Mouse (Mus musculus) heart, embryonic 13.5 days (tissue): ENCODE measurements around the gene Gtf2ird1. TPM values are rescaled to one million over a fixed set of nuclear protein-coding genes. Genes with fewer than 3 reads are reported as not detected.
A peak's percentile ranks its signal among the peaks of the same experiment; 100 is the strongest.
"Not testable (repeated sequence)": the region's sequence is repeated elsewhere in the genome, so short reads cannot be mapped to it uniquely, and the experiment has no call there.

Experiments used
- ATAC-seq: fragments of 200-750 bp; cut with Nextera tagmentation; 2 replicates; pipeline ENCODE4 v1.8.0; 2017; ENCODE audit warnings: moderate TSS enrichment; ENCODE audit not compliant: insufficient number of reproducible peaks, low FRiP score, low TSS enrichment; ENCODE audit errors: extremely low read depth
- H3K27ac ChIP-seq: fragments of 300-500 bp; sonication (generic); replicated peaks from 2 replicates; pipeline ENCODE4 v1.5.1; 2015; ENCODE audit warnings: moderate library complexity, mild to moderate bottlenecking, inconsistent platforms
- H3K27me3 ChIP-seq: fragments of 300-500 bp; sonication (generic); replicated peaks from 2 replicates; pipeline ENCODE4 v1.6.1; 2015; ENCODE audit warnings: mild to moderate bottlenecking, inconsistent platforms
- H3K36me3 ChIP-seq: fragments of 300-500 bp; sonication (generic); 2 replicates; pipeline ENCODE4 v1.6.1; 2015; ENCODE audit warnings: mild to moderate bottlenecking, inconsistent platforms
- H3K4me1 ChIP-seq: fragments of 300-500 bp; sonication (generic); 2 replicates; pipeline ENCODE4 v1.6.1; 2015; ENCODE audit warnings: inconsistent platforms
- H3K4me2 ChIP-seq: fragments of 300-500 bp; sonication (generic); 2 replicates; pipeline ENCODE4 v1.6.1; 2015; ENCODE audit warnings: inconsistent platforms, mild to moderate bottlenecking, moderate library complexity
- H3K4me3 ChIP-seq: fragments of 300-500 bp; sonication (generic); 2 replicates; pipeline ENCODE4 v1.5.1; 2015; ENCODE audit warnings: moderate library complexity, mild to moderate bottlenecking, inconsistent platforms
- H3K9ac ChIP-seq: fragments of 300-500 bp; sonication (generic); 2 replicates; pipeline ENCODE4 v1.6.1; 2015; ENCODE audit warnings: inconsistent platforms, mild to moderate bottlenecking, moderate library complexity
- H3K9me3 ChIP-seq: fragments of 300-500 bp; sonication (generic); 2 replicates; pipeline ENCODE4 v1.6.1; 2016; ENCODE audit warnings: inconsistent platforms
- WGBS: fragments of 180-500 bp; shearing (Covaris S2); methylation state at CpG from one replicate; pipeline ENCODE4 v1.1.7; 2015; ENCODE audit warnings: mixed read lengths; 5-methylcytosine and 5-hydroxymethylcytosine counted together
- polyA plus RNA-seq: library from polyadenylated mRNA; unstranded; fragments of >200 nt; fragmentation: Nextera tagmentation; extraction: Ambion mirVana; gene quantifications from 2 replicates; pipeline ENCODE4 v1.2.1, GENCODE M21; 2015

Gtf2ird1 gene
- polyA plus RNA-seq, 1 experiment from 2014 or later, result 53.4 TPM

DNA sequence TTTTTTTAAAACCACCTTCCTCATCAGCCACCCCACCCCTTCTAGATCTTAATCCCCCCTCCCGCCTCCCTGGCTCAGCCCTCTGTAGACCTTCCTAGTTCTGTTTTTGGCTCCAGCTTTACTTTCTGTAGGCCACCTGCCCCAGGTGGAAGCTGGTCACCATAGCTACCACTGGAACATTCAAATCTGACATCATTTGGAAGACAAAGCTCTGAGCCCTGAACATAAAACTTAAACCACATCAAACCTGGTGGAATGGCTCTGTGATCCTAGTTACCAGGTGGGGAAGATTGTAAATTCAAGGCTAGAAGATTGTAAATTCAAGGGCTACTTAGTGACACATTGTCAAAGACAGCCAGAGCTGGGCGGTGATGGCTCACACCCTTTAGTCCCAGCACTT is 85.7 kb downstream of the Gtf2ird1 start:
- Histone ChIP-seq H3K27me3 (no peaks in the 10 kb centered on the region), H3K4me1 (no peaks in the 10 kb centered on the region), H3K9me3 (no peaks in the 10 kb centered on the region), H3K36me3 (peaks cover 82% of the 10 kb centered on the region), H3K4me3 (no peak overlapping the region), H3K4me2 (no peak overlapping the region), H3K9ac (no peak overlapping the region), H3K27ac (no peak overlapping the region)
- ATAC-seq, result no peak
- 84% methylated on average over 2 of the region's 2 CpGs for WGBS

DNA sequence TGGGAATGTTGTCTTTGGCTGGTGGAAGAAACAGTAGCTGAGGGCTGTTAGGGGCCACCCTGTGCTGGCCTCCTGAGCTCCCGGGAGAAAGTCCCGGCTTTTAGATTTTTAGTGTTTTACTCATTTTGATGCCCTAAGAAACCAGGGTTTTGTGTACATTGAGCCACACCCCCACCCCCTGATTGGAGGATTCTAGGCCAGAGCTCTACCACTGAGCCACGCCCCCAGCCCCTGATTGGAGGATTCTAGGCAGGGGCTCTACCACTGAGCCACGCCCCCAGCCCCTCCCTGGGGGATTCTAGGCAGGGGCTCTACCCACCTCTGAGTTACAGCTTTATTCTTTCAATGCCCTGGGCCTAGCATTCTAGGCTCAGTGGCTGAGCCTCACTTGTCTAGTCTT is 97.4 kb downstream of the Gtf2ird1 start:
- 90% methylated on average over 4 of the region's 4 CpGs for WGBS
- H3K36me3 ChIP-seq, result peaks cover 68% of the 10 kb centered on the region

DNA sequence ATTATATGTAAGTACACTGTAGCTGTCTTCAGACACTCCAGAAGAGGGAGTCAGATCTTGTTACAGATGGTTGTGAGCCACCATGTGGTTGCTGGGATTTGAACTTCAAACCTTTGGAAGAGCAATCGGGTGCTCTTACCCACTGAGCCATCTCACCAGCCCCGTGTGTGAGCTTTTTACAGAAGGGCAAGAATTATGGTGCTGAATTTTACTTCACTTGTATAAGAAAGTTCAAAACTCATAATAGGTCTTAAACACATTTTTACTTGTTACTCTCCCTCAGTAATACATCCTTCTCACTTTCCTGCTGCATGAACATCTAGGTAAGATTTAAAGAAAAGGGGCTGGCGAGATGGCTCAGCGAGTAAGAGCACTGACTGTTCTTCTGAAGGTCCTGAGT is 101.1 kb downstream of the Gtf2ird1 start:
- Histone ChIP-seq H3K36me3 (peaks cover 39% of the 10 kb centered on the region), H3K4me1 (peaks cover 18% of the 10 kb centered on the region)
- ATAC-seq, H3K27ac ChIP-seq, H3K4me3 ChIP-seq, H3K27me3 ChIP-seq, H3K9me3 ChIP-seq, H3K4me2 ChIP-seq, H3K9ac ChIP-seq: not testable (repeated sequence)
- 77% methylated on average over 4 of the region's 4 CpGs for WGBS

More for the DNA sequence above, 97.4 kb downstream of the Gtf2ird1 start:
- Histone ChIP-seq H3K27me3 (no peaks in the 10 kb centered on the region), H3K9me3 (no peaks in the 10 kb centered on the region), H3K4me1 (no peaks in the 10 kb centered on the region; the same call in 1 of the 2 replicates), H3K9ac (no peak overlapping the region), H3K4me3 (no peak overlapping the region), H3K4me2 (no peak overlapping the region), H3K27ac (no peak overlapping the region)
- ATAC-seq, result no peak

DNA sequence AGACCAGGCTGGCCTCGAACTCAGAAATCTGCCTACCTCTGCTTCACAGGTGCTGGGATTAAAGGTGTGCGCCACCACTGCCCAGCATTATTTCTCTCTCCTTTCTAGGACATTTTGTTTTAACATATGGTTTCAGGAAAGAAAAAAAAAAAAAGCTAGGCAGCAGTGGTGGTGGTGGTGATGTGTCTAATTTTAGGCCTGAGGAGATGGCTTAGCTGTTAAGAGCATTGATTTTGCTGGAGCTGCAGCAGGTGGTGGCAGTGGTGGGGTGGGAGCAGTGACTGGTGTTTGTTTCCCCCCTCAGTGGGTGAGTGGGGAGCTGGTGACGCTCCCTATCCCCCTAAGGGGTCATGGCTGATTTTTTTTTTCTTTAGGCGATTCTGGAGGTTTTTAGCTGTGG is 103.4 kb downstream of the Gtf2ird1 start:
- Histone ChIP-seq H3K36me3 (peaks cover 16% of the 10 kb centered on the region), H3K27ac (peak overlapping the region; percentile 49; the same call in 1 of the 2 replicates), H3K9me3 (no peaks in the 10 kb centered on the region), H3K9ac (no peak overlapping the region), H3K27me3 (no peaks in the 10 kb centered on the region), H3K4me3 (no peak overlapping the region), H3K4me1 (peaks cover 18% of the 10 kb centered on the region), H3K4me2 (no peak overlapping the region)
- WGBS, result 58% methylated on average over 4 of the region's 4 CpGs
- no peak for ATAC-seq

DNA sequence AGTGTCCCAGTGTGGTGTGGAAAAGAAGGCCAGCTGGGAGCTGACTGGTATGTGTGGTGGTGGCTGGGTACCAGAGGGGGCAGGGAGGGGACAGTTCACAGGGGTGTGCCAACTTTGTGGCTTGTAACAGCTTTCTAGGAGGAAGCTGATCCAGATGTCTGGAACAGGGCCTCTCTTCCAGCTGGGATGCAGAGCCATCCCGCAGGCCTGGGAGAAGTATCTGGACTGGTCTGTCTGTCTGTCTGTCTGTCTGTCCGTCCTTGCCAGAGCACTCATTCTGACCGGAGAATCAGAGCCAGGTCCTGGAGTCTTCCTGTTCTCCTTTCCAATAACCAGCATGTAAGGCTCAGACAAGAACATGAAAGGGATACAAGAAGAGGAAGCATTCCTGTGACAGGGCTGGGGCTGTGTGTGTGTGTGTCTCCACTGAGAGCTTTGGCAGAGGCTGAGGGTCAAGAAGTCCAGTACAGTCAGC is 104.0 kb downstream of the Gtf2ird1 start:
- peaks cover 11% of the 10 kb centered on the region for H3K36me3 ChIP-seq
- WGBS, result 46% methylated on average over 3 of the region's 3 CpGs
- no peaks in the 10 kb centered on the region for H3K27me3 ChIP-seq
- ATAC-seq, result no peak
- H3K4me1 ChIP-seq, result peaks cover 18% of the 10 kb centered on the region
- peak overlapping the region; percentile 49 for H3K27ac ChIP-seq
- no peaks in the 10 kb centered on the region for H3K9me3 ChIP-seq
- H3K4me3 ChIP-seq, result no peak overlapping the region
- H3K9ac ChIP-seq, result 0 out of 2 replicates have a peak overlapping the region, but pooled peaks have one; percentile 9
- H3K4me2 ChIP-seq, result no peak overlapping the region

DNA sequence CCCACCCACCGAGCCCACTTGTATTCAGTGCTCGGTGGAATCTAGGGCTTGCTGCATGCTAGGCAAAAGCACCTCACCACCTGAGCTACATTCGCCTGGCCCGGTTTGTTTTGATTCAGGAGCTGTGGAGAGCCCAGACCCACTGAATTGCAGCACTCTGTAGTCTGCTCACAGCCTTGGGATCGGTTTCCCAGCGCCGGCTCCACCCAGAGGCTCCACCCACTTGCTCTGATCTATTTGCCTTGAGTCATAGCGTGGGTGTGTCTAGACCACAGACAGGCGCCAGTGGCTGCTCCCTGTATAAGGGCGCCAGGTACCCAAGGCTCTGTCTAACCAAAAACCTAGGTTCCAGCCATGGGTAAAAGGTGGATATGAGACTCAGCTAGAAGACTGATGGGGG is 105.9 kb downstream of the Gtf2ird1 start:
- no peaks in the 10 kb centered on the region for H3K9me3 ChIP-seq
- H3K27ac ChIP-seq, result no peak overlapping the region
- peaks cover 18% of the 10 kb centered on the region for H3K4me1 ChIP-seq
- no peak overlapping the region for H3K9ac ChIP-seq
- H3K36me3 ChIP-seq, result no peaks in the 10 kb centered on the region
- 8% methylated on average over 10 of the region's 10 CpGs for WGBS
- no peaks in the 10 kb centered on the region for H3K27me3 ChIP-seq
- peak overlapping the region; percentile 46 for H3K4me2 ChIP-seq
- ATAC-seq, result no peak
- H3K4me3 ChIP-seq, result 0 out of 2 replicates have a peak overlapping the region, but pooled peaks have one; percentile 14

DNA sequence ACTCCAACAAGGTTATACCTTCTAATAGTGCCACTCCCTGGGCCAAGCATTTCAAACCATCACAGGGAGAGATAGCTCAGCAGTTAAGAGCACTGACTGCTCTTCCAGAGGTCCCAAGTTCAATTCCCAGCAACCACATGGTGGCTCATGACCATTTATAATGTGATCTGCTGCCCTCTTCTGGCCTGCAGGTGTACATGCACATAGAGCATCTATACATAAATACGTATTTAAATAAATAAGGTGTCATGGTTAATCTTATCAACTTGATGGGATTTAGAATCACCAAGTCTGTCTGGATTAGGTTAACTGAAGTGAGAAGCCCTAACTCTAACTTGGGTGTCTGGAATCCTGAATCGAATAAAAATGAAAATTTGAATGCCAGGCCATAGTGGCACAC is 109.5 kb downstream of the Gtf2ird1 start:
- H3K27ac ChIP-seq, result no peak overlapping the region
- no peaks in the 10 kb centered on the region for H3K27me3 ChIP-seq
- H3K4me2 ChIP-seq, result no peak overlapping the region
- H3K9me3 ChIP-seq, result no peaks in the 10 kb centered on the region
- peaks cover 5% of the 10 kb centered on the region for H3K4me1 ChIP-seq
- ATAC-seq, result no peak
- H3K36me3 ChIP-seq, result no peaks in the 10 kb centered on the region
- H3K4me3 ChIP-seq, result no peak overlapping the region
- 72% methylated on average over 2 of the region's 2 CpGs for WGBS
- H3K9ac ChIP-seq, result no peak overlapping the region

DNA sequence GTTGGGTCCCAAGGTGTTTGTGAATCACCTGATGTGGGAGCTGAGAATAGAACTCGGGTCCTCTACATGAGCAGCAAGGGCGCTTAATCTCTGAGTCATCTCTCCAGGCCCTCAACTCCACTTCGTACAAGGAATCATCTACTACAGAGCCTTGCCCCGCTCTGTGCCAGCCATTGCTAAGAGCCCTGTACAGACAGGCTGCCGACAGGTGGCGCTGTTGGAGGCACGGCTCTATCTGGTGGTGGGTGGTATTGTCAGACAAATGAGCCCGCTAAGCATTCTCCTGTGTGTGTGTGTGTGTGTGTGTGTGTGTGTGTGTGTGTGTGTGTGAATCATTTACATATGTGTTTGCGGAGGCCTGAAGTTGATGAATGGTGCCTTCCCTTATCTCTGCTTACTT is 111.1 kb downstream of the Gtf2ird1 start:
- no peak overlapping the region for H3K4me3 ChIP-seq
- 72% methylated on average over 9 of the region's 9 CpGs for WGBS

DNA sequence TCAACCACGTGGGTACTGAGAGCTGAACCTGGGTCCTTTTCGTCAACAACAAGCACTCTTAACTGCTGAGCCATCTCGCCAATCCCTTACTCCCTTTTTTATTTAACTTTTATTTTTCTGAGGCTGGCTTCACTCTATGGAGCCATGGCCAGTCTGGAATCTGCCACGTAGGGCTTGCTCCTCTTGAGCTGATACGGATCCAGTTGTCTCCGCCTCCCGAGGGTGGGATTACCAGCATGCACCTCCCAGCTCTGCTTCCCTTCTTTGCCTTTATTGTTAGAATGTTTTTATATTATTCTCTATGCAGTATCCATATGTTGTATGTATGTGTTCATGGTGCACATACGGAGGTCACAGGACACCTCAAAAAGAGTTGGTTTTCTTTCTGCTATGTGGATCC is 112.4 kb downstream of the Gtf2ird1 start:
- H3K4me2 ChIP-seq, result no peak overlapping the region
- 0 out of 2 replicates have a peak, but pooled peaks cover 4% of the 10 kb centered on the region for H3K4me1 ChIP-seq
- H3K27me3 ChIP-seq, result no peaks in the 10 kb centered on the region
- no peak overlapping the region for H3K9ac ChIP-seq
- H3K36me3 ChIP-seq, result no peaks in the 10 kb centered on the region
- H3K27ac ChIP-seq, result no peak overlapping the region
- H3K9me3 ChIP-seq, result no peaks in the 10 kb centered on the region
- no peak overlapping the region for H3K4me3 ChIP-seq
- 73% methylated on average over 8 of the region's 8 CpGs for WGBS
- no peak for ATAC-seq

More for the DNA sequence above, 111.1 kb downstream of the Gtf2ird1 start:
- no peaks in the 10 kb centered on the region for H3K9me3 ChIP-seq
- no peak overlapping the region for H3K9ac ChIP-seq
- peaks cover under 1% of the 10 kb centered on the region for H3K4me1 ChIP-seq
- ATAC-seq, result no peak
- no peaks in the 10 kb centered on the region for H3K36me3 ChIP-seq
- H3K27me3 ChIP-seq, result no peaks in the 10 kb centered on the region
- no peak overlapping the region for H3K4me2 ChIP-seq
- no peak overlapping the region for H3K27ac ChIP-seq

DNA sequence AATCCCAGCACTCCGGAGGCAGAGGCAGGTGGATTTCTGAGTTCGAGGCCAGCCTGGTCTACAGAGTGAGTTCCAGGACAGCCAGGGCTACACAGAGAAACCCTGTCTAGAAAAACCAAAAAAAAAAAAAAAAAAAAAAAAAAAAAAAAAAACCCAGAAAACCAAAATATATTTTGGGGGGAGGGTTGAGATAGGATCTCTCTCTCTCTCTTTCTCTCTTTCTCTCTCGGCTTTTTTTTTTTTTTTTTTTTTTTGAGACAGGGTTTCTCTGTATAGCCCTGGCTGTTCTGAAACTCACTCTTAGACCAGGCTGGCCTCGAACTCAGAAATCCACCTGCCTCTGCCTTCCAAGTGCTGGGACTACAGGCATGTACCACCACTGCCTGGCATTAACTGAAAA is 113.0 kb downstream of the Gtf2ird1 start:
- H3K27me3 ChIP-seq, H3K27ac ChIP-seq, H3K36me3 ChIP-seq, H3K9ac ChIP-seq, H3K4me3 ChIP-seq, H3K4me2 ChIP-seq, H3K4me1 ChIP-seq, H3K9me3 ChIP-seq, ATAC-seq: not testable (repeated sequence)
- 83% methylated on average over 3 of the region's 4 CpGs for WGBS

DNA sequence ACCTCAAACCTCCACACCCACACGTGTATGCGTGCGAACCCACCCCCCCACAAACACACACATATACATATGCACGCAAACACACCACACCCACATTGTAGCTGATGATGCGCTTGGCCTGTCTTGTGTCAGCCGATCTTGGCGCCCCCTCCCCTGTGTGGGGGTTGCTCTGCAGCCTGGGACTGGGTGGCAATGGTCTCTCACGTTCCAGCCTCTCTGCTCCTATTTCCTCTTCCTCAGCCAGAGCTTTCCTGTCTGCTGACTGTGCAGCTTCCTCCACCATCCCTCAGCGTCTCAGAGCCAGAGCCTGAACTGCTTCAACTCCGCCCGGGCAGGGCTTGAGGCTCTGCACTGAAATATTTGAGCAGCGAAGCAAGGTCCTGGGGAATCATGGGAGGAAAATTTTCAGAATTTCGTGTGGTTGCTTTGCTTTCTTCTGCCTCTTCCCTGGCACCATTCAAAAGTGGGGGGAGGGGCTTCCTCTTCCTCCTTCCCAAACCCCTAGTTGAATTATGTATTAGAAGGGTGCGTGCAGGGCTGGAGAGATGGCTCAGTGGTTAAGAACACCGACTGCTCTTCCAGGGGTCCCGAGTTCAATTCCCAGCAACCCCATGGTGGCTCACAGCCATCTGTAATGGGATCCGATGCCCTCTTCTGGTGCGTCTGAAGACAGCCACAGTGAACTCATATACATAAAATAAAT is 113.9 kb downstream of the Gtf2ird1 start:
- peak overlapping the region; percentile 13; the same call in 1 of the 2 replicates for H3K27ac ChIP-seq
- ATAC-seq, result peak; percentile 31; the same call in 1 of the 2 replicates
- no peak overlapping the region for H3K4me3 ChIP-seq
- H3K27me3 ChIP-seq, result no peaks in the 10 kb centered on the region
- no peaks in the 10 kb centered on the region for H3K36me3 ChIP-seq
- peak overlapping the region; percentile 10; the same call in 1 of the 2 replicates for H3K4me2 ChIP-seq
- no peaks in the 10 kb centered on the region for H3K9me3 ChIP-seq
- no peak overlapping the region for H3K9ac ChIP-seq
- WGBS, result 64% methylated on average over 18 of the region's 18 CpGs
- H3K4me1 ChIP-seq, result 0 out of 2 replicates have a peak, but pooled peaks cover 4% of the 10 kb centered on the region

DNA sequence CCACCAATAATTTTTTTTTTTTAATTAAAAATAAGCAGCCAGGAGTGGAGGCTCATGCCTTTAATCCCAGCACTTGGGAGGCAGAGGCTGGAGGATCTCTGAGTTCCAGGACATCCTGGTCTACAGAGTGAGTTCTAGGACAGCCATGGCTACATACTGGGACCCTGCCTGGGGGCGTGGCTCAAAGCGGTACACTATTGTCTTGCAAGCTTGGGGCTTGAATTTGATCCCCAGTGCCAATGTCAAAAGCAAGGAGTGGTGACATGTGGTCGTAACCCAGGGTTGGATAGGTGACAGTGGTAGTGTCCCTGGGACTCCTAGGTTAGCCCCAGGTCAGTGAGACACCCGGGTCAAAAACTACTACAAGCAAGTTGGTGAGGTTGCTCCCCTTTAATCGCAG is 114.8 kb downstream of the Gtf2ird1 start:
- no peak for ATAC-seq
- no peak overlapping the region for H3K4me3 ChIP-seq
- no peaks in the 10 kb centered on the region for H3K27me3 ChIP-seq
- H3K9ac ChIP-seq, result no peak overlapping the region
- H3K27ac ChIP-seq, result no peak overlapping the region
- H3K36me3 ChIP-seq, result no peaks in the 10 kb centered on the region
- H3K4me2 ChIP-seq, result no peak overlapping the region
- no peaks in the 10 kb centered on the region for H3K9me3 ChIP-seq
- H3K4me1 ChIP-seq, result 0 out of 2 replicates have a peak, but pooled peaks cover 4% of the 10 kb centered on the region
- WGBS, result 85% methylated on average over 5 of the region's 5 CpGs
